Mouse (Mus musculus) liver (tissue): ENCODE measurements around the gene Tha1.
"Not testable (repeated sequence)": the region's sequence is repeated elsewhere in the genome, so short reads cannot be mapped to it uniquely, and the experiment has no call there.

Source experiments
- DNase-seq: peaks from one replicate; pipeline ENCODE4 v3.0.0-alpha.2; 2020; ENCODE audit warnings: mixed read lengths

Tha1 gene

DNA sequence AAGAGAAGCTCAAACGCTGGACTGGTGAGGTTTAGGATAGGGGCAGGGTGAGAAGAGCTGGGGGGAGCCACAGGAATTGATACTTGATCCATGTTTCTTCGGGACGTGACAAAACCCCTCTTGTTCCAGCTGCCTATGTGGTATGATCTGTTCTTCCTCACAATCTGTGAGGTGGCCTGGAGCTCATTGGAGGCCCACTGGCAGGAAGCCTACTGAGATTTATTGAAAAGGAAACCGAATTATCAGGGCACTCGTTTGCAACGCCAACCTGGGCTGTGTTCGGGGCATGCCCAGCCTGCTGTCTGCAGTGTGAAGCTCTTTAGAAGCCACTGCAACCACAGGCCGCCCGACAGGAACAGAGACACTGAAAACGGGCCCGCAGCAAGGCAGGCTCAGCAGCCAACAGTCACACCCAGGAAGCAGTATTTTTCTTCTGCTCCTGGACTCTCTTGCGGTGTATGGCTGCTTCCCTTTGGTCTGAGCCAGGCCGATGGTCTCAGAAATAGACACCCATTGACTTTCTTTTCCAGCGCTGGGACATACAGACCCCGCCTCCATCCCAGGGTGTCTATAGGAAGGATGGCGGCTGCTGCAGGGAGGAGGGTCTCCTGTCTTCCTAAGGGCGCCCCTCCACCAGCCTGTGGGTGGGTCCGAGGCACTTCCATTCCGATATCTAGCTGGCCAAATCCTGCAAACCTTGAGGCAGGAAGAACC lies 24.9 kb downstream of the Tha1 start:
- peak; percentile 39 for DNase-seq

DNA sequence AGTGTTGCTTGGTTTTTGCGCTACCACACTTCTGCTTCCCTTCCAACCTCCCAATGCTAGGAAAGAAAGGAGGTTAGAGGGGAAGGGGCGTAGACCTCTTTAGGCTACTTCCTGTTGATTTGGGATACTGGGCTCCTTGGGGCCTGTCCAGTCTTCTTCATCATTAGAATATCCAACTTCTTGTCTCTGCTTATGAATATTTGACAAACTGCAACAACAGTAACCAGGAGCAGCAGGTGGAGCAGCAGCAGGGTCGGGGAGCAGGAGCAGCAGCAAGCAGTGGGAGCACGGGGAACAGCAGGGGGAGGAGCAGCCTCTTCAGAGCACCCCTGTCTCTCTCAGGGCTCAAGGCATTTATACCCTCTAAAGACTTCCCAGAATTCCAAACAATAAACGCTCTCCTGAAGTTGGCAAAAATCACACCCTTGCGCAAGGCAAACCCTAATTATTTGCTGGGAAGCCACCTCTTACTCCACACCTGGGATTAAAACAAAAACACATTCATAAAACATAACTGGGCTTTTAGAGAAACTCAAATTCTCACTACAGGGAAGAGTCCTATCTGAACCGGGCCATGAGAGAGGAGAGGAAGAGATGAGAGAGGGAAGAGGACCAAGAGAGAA lies 25.6 kb downstream of the Tha1 start:
- DNase-seq, result no peak

- no peak for DNase-seq
Observed at GRCm38 (mm10) chr11:117846640-117847039, 26.6 kb downstream of the Tha1 start.

DNA sequence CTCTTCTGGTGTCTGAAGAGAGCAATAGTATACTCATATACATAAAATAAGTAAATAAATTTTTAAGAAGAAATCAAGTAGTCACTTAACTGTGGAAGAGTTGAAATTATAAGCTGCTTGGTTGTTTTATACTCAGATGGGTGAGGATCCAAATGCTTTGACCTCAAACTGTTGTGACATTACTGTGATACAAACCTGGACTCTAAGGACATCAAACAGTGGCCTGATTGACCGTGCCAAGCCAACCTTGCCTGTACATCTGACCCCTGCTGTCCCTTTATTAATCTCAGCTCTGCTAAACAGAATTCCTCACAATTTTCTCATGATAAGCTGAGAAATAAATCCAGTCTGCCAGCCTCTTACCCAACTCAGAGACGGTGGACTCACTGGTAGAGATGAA lies 27.6 kb downstream of the Tha1 start:
- DNase-seq, result no peak

- no peak for DNase-seq
Observed at GRCm38 (mm10) chr11:117844997-117845396, 28.3 kb downstream of the Tha1 start.

- DNase-seq, result no peak
Observed at GRCm38 (mm10) chr11:117843434-117843833, 29.8 kb downstream of the Tha1 start.

- DNase-seq, result no peak
Observed at GRCm38 (mm10) chr11:117840910-117841309, 32.4 kb downstream of the Tha1 start.

GRCm38 (mm10) chr11:117839021-117839420 lies 34.3 kb downstream of the Tha1 start:
- DNase-seq, result no peak

GRCm38 (mm10) chr11:117838572-117838971 lies 34.7 kb downstream of the Tha1 start:
- DNase-seq, result peak; percentile 90

DNA sequence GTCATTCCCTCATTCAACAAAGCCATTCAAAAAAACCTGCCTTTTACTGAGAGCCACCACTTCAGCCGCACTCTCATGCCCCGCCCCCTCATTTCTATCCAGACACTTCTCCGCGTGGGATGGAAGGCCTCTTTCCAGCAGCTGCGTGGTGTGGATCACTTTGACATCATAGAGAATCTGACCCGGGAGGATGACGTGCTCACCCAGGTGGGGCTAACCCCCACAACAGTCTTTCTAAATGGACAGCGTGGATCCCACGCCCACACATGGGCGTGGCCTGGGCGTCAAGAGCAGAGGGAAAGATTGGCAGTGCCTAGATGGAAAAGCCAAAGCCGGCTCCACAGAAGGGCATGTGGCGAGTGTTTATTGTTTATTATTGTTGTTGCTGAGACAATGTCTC lies 37.0 kb downstream of the Tha1 start:
- DNase-seq, result peak; percentile 80

DNA sequence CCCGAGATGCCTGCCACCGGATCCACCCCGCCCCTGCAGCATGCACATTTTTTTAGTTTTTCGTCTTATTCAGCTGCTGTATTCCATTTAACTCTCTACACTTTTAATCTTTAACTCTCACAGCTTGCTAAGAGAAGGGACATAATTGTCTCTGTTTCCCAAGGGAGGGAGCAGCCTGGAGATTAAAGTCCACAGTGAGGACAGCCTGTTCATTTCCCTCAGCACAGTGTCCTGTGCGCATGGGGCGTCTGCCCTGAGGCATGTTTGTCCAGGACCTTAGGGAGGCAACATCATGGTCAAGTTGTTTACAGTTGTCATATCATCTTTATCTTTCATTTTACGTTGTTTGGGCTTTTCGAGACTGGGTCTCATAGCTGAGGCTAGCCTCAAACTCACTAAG lies 39.2 kb downstream of the Tha1 start:
- no peak for DNase-seq

DNA sequence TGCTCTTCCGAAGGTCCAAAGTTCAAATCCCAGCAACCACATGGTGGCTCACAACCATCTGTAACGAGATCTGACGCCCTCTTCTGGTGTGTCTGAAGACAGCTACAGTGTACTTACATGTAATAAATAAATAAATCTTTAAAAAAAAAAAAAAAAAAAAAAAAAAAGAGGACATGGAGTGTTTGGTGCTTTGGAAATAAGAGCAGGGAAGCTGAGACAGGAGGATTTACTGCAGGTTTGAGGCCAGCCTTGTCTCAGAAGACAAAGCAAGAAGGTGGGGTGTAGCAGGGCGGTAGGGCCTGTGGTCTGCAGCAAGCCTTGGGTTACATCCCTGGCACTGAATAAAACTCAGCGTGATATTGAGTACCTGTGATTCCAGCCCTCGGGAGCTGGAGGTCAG lies 39.8 kb downstream of the Tha1 start:
- not testable (repeated sequence) for DNase-seq

DNA sequence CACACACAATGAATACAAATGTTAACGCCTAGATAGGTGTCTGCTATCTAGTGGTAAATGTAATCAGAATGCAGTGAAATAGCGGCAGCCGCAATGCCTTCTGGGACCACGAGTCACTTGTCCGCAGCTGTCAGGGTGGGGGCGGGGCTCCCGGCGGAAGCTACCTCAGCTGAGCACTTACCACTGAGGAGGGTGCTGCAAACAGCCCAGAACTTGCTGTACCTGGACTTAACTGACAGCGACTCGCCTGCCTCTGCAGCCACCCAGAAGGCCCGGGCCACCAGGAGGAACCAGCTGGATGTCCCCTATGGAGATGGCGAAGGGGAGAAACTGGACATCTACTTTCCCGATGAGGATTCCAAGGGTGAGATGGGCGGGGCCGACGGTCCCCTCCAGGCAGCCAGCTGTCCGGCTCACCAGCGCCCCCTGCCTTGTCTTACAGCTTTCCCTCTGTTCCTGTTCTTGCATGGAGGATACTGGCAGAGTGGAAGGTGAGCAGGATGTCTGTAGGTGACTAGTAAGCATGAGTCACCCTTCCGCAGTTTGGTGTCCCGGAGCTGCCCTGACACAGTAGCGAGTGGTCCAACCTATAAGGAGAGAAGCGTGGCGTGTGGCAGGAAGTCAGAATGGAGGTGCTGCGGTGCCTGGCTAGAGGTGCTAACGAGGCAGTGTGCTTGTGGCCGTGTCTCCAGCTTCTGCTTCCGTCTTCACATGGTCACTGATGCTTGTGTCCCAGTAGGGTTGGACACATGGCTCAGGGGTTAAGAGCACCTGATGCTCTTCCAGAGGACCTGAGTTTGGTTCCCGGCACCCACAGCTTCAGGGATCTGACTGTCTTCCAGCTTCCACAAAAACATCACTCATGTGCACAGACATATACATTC lies 41.0 kb downstream of the Tha1 start:
- peak; percentile 96 for DNase-seq

DNA sequence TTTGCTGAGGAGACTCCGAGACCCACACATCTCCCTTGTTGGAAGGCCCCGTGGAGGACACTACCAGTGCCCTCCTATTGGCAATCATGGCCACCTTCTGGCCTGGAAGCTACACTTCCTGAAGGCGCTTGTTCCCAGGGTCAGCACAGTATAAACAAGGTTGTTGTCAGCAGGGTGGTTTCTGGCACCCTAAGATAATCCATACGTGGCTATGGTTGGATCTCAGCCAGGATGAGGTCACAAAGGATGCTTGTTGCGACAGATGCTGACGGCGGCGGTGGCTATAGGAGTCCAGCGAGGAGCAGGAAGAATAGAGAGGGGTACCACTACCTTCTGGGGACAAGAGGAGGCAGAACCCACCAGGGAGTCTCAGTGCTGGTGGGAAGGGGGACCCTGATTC lies 42.9 kb downstream of the Tha1 start:
- peak; percentile 40 for DNase-seq

DNA sequence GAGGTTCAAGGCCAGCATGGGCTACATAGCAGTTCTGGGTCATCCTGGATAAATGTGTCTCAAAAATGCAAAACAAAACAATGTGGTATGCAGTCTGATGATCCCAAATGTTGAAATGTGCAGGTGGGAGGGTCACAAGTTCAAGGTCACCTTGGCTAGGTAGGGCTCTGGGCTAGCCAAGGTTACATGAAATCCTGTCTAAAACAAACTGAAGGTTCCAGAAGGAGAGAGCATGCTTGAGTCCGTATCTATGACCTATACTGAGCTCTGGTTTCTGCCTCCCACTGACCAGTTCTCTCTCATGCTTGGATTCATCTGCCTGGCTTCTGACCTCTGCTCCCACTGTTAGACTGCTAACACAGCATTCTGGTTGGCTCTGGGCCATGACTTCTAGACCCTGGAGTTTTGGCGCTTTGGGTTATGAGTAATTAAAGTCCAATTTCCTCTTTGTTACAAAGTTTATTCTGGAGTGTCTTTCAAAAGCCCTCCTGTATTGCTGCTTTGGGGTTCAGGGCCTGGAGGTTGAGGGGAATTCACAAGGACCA lies 43.5 kb downstream of the Tha1 start:
- peak; percentile 21 for DNase-seq

DNA sequence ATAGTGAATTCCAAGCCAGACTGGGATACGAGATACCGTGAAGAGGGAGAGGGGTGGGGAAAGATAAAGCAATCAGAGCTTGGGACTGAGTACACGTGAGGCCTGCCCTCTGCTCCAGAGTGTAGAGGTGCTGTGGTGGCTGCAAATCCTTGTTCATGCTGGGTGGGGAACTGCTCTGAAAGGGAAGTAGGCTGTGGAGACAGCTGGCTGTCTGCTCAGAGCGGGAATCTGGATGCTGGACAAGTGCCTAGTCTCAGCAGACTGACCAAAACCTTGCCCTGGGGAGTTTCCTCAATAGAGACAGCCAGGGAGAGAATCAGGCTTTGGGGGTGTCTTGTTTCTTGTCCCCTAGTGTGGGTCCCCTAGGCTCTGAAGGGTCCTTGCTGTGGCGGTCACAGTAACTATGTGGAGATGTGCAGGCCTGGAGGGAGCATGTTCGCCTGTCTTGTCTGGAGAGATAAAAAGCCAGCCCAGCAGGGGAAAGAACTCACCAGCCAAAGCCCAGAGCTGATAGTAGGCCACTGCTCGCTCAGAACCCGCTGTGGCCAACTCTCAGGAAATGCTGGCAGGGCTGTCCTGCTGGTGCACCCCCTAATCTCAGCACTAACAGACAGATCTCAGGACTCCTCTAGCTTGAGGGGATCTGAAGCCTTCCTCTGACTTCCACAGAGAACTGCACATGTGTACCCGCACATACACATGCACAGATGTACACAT lies 44.2 kb downstream of the Tha1 start:
- peak; percentile 70 for DNase-seq

DNA sequence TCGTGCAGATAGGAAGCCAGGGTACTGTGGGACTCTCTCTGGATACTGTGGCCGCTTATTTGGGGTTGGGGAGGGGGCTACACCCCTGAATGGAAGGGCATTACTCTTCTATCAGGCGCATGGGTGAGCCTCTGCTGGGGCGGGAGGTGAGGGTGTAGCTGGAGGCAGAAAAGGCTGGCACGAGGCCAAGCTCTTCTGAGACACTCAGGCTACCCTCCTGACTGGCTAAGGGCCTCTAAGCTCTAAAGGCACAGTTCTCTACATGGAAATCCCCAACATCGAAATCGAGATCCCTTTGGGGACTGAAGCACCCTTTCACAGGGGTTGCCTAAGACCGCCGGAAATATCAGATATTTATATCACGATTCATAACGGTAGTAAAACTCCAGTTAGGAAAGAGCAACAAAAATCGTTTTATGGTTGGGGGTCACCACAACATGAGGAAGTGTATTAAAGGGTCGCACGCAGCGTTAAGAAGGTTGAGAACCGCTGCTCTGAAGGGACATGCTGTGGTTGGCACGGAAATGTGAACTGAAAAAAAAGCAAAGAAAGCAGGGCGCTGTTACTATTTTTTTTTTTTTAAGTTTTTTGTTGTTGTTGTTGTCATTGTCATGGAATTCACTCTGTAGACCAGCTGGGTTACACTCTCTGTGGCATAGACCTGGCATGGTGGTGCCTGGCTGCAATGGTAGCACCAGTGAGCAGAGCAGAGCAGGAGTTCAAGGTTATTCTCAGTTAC lies 45.0 kb downstream of the Tha1 start:
- DNase-seq, result peak; percentile 59

GRCm38 (mm10) chr11:117827386-117827785 lies 45.9 kb downstream of the Tha1 start:
- DNase-seq, result no peak

DNA sequence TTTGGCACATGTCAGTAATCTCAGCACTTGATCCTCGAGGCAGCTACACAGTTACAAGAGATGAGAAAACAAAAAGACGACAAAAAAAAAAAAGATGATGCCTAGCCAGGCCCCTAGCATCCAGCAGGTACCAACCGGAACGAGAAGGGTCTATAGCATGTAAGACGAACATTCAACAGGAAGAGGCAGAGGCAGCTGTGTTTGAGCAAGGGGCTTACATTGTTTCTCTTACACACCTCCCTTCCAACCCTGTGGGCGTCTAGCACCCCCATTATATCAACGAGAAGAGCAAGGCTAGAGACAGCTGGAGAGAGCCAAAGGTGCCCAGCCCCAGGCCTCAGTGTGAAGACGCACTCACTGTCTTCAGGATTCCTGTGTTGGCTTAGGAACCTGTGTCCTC lies 46.4 kb downstream of the Tha1 start:
- DNase-seq, result no peak

GRCm38 (mm10) chr11:117826164-117826563 lies 47.1 kb downstream of the Tha1 start:
- DNase-seq, result peak; percentile 17

GRCm38 (mm10) chr11:117825333-117826101 lies 47.8 kb downstream of the Tha1 start, which contains the start of the genes Afmid and Tk1:
Gene Afmid, plus strand, starts transcription at chr11:117825924.
Gene Tk1, minus strand, starts transcription at chr11:117826092.
- peak; percentile 89 for DNase-seq
